In the genomic region with DNA sequence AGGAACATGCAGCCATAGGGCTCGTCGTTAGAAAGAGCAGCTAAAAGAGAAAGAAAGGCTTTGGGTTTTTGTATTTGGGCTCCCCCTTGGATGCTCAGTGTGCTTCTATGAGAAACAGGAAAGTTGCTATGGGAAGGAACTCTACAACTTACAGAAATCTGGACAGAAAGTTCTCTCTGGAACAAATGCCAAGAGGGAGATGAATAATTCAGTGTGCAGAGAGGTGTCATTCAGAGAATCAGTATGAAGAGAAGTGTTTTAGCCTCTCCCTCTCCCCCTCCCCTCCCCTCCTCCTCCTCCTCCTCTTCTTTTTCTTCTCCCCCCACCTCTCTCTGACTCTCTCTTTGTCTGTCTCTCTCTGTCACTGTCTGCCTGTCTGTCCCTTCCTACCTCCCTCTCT, we compare ENCODE assay signal across 19 mouse cellular contexts.
A peak's percentile ranks its signal among the peaks of the same experiment; 100 is the strongest.
DNase-seq lines count a peak whose midpoint lies in the region; ATAC-seq and TF ChIP-seq lines count a peak whose summit lies in the region.
"Had no signal": no experiment of that assay in that cellular context is flagged by ENCODE, and none has a peak within 500 bp of the region (broad histone marks: within the 10 kb centered on the region; RNA-seq: fewer than 3 reads in every experiment).

No protein-coding gene starts in this region.

- H3K4me2 ChIP-seq in hindbrain, embryonic 13.5 days: no peak overlapping the region
- H3K4me2 ChIP-seq in hindbrain, embryonic 14.5 days (replicated peaks): no peak overlapping the region
- H3K4me2 ChIP-seq in liver, postnatal 0 days (ENCODE audit: low read depth, low read length): 0 out of 2 replicates have a peak overlapping the region, but pooled peaks have one; percentile 18
- no peak overlapping the region for H3K4me2 ChIP-seq in liver, embryonic 11.5 days
- no peak overlapping the region for H3K4me2 ChIP-seq in forebrain, embryonic 16.5 days (ENCODE audit: low read length)
- H3K4me2 ChIP-seq: embryonic facial prominence, embryonic 12.5 days; intestine, embryonic 15.5 days had no signal

- no peaks in the 10 kb centered on the region for H3K27me3 ChIP-seq in hindbrain, embryonic 13.5 days
- no peaks in the 10 kb centered on the region for H3K27me3 ChIP-seq in hindbrain, embryonic 14.5 days (ENCODE audit: control insufficient read depth, insufficient read depth, low read length)
- H3K27me3 ChIP-seq in liver, postnatal 0 days (ENCODE audit: insufficient read depth, low read length): no peaks in the 10 kb centered on the region
- H3K27me3 ChIP-seq in liver, embryonic 11.5 days (replicated peaks; ENCODE audit: control insufficient read depth, insufficient read depth, low read length): no peaks in the 10 kb centered on the region
- no peaks in the 10 kb centered on the region for H3K27me3 ChIP-seq in forebrain, embryonic 16.5 days (replicated peaks; ENCODE audit: control insufficient read depth, insufficient read depth, low read length)
- H3K27me3 ChIP-seq: embryonic facial prominence, embryonic 12.5 days; intestine, embryonic 15.5 days had no signal

- TF ChIP-seq CTCF in liver, postnatal 0 days (IDR thresholded peaks at IDR 0.05; ENCODE audit: low read depth): no peak

- no peak overlapping the region for H3K4me3 ChIP-seq in hindbrain, embryonic 13.5 days
- H3K4me3 ChIP-seq in hindbrain, embryonic 14.5 days (replicated peaks; ENCODE audit: low read length): no peak overlapping the region
- H3K4me3 ChIP-seq in liver, postnatal 0 days (ENCODE audit: low read depth, low read length): no peak overlapping the region
- no peak overlapping the region for H3K4me3 ChIP-seq in liver, embryonic 11.5 days (ENCODE audit: low read depth, low read length)
- H3K4me3 ChIP-seq in forebrain, embryonic 16.5 days (replicated peaks; ENCODE audit: low read length): no peak overlapping the region
- H3K4me3 ChIP-seq: embryonic facial prominence, embryonic 12.5 days; intestine, embryonic 15.5 days; megakaryocyte, embryonic 14.5 days had no signal

- H3K4me1 ChIP-seq in hindbrain, embryonic 13.5 days (replicated peaks): peaks cover 57% of the 10 kb centered on the region
- H3K4me1 ChIP-seq in hindbrain, embryonic 14.5 days (replicated peaks; ENCODE audit: control insufficient read depth, insufficient read depth, low read length): peaks cover 7% of the 10 kb centered on the region; the same call in 1 of the 2 replicates
- peaks cover 18% of the 10 kb centered on the region for H3K4me1 ChIP-seq in liver, postnatal 0 days (ENCODE audit: insufficient read depth)
- H3K4me1 ChIP-seq in liver, embryonic 11.5 days (replicated peaks; ENCODE audit: control insufficient read depth, insufficient read depth, low read length): no peaks in the 10 kb centered on the region; the same call in 1 of the 2 replicates
- peaks cover 50% of the 10 kb centered on the region for H3K4me1 ChIP-seq in forebrain, embryonic 16.5 days (replicated peaks; ENCODE audit: control insufficient read depth, insufficient read depth, low read length)
- H3K4me1 ChIP-seq: megakaryocyte, embryonic 14.5 days had no signal

- no peak for DNase-seq in hindbrain, embryonic 14.5 days (ENCODE audit: low spot score)
- no peak for DNase-seq in liver, postnatal 0 days
- DNase-seq in liver, embryonic 11.5 days (ENCODE audit: low spot score): no peak
- peak; percentile 71 for DNase-seq in brain, adult 2 months (ENCODE audit: low read depth, low spot score)
- no peak for DNase-seq in MN1 (ENCODE audit: low spot score)
- DNase-seq: B cell, adult 2 months; cerebellum, adult 11-12 months; cerebellum, postnatal 36 days; gastrocnemius, postnatal 10 days; heart, postnatal 14 days; left cerebral cortex, postnatal 4 days; right cerebral cortex, postnatal 14 days; thymus, postnatal 36 days had no signal

- no peak for ATAC-seq in hindbrain, embryonic 13.5 days (ENCODE audit: low FRiP score)
- ATAC-seq in hindbrain, embryonic 14.5 days (ENCODE audit: low FRiP score): no peak; the same call in 1 of the 2 replicates
- ATAC-seq in liver, postnatal 0 days: no peak
- no peak for ATAC-seq in liver, embryonic 11.5 days (replicated peaks; ENCODE audit: low FRiP score)
- ATAC-seq in forebrain, embryonic 16.5 days: peak; percentile 54
- ATAC-seq: intestine, embryonic 15.5 days had no signal

- H3K9ac ChIP-seq in hindbrain, embryonic 13.5 days: no peak overlapping the region
- H3K9ac ChIP-seq in hindbrain, embryonic 14.5 days: no peak overlapping the region
- no peak overlapping the region for H3K9ac ChIP-seq in liver, postnatal 0 days (replicated peaks)
- H3K9ac ChIP-seq in liver, embryonic 11.5 days (ENCODE audit: low read depth, low read length): no peak overlapping the region
- H3K9ac ChIP-seq in forebrain, embryonic 16.5 days (replicated peaks; ENCODE audit: low read depth, low read length): no peak overlapping the region
- H3K9ac ChIP-seq: embryonic facial prominence, embryonic 12.5 days; intestine, embryonic 15.5 days; liver, embryonic 14.5 days had no signal

- H3K27ac ChIP-seq in hindbrain, embryonic 13.5 days: peak overlapping the region; percentile 71
- no peak overlapping the region for H3K27ac ChIP-seq in hindbrain, embryonic 14.5 days
- peak overlapping the region; percentile 74; the same call in 1 of the 2 replicates for H3K27ac ChIP-seq in liver, postnatal 0 days (ENCODE audit: low read depth)
- no peak overlapping the region for H3K27ac ChIP-seq in liver, embryonic 11.5 days (ENCODE audit: low read depth, low read length)
- H3K27ac ChIP-seq in forebrain, embryonic 16.5 days (ENCODE audit: low read length): peak overlapping the region; percentile 43
- H3K27ac ChIP-seq: embryonic facial prominence, embryonic 12.5 days; intestine, embryonic 15.5 days; liver, embryonic 14.5 days had no signal

- TF ChIP-seq EP300 in liver, postnatal 0 days (IDR thresholded peaks at IDR 0.05; ENCODE audit: low read depth): no peak

- H3K36me3 ChIP-seq in hindbrain, embryonic 13.5 days: no peaks in the 10 kb centered on the region
- no peaks in the 10 kb centered on the region for H3K36me3 ChIP-seq in hindbrain, embryonic 14.5 days (replicated peaks; ENCODE audit: control insufficient read depth, insufficient read depth)
- H3K36me3 ChIP-seq in liver, postnatal 0 days (replicated peaks; ENCODE audit: insufficient read depth, low read length): no peaks in the 10 kb centered on the region
- no peaks in the 10 kb centered on the region for H3K36me3 ChIP-seq in liver, embryonic 11.5 days (ENCODE audit: control insufficient read depth, insufficient read depth, low read length)
- H3K36me3 ChIP-seq in forebrain, embryonic 16.5 days (ENCODE audit: control insufficient read depth, insufficient read depth): no peaks in the 10 kb centered on the region
- H3K36me3 ChIP-seq: embryonic facial prominence, embryonic 12.5 days; intestine, embryonic 15.5 days had no signal

- H3K9me3 ChIP-seq in hindbrain, embryonic 13.5 days: no peaks in the 10 kb centered on the region
- no peaks in the 10 kb centered on the region for H3K9me3 ChIP-seq in hindbrain, embryonic 14.5 days (ENCODE audit: control insufficient read depth, low read length)
- H3K9me3 ChIP-seq in liver, postnatal 0 days (ENCODE audit: low read length): no peaks in the 10 kb centered on the region
- H3K9me3 ChIP-seq in liver, embryonic 11.5 days (ENCODE audit: control insufficient read depth, low read length): no peaks in the 10 kb centered on the region
- no peaks in the 10 kb centered on the region for H3K9me3 ChIP-seq in forebrain, embryonic 16.5 days (ENCODE audit: control insufficient read depth, low read length)
- H3K9me3 ChIP-seq: embryonic facial prominence, embryonic 12.5 days; intestine, embryonic 15.5 days; megakaryocyte, embryonic 14.5 days had no signal

- WGBS in hindbrain, embryonic 13.5 days: 59% methylated on average over 2 of the region's 2 CpGs
- 64% methylated on average over 2 of the region's 2 CpGs for WGBS in hindbrain, embryonic 14.5 days
- WGBS in liver, postnatal 0 days (ENCODE audit: insufficient replicate concordance): 34% methylated on average over 2 of the region's 2 CpGs
- 38% methylated on average over 2 of the region's 2 CpGs for WGBS in liver, embryonic 11.5 days
- 17% methylated on average over 2 of the region's 2 CpGs for WGBS in forebrain, embryonic 16.5 days

Comparison
In these comparisons a context has a peak if more than half of its experiments do, and no peak if none do; other contexts are left out.
1. H3K27ac ChIP-seq: peak in hindbrain, embryonic 13.5 days (single experiment), liver, postnatal 0 days (single experiment) and forebrain, embryonic 16.5 days (single experiment); none in hindbrain, embryonic 14.5 days (single experiment) and liver, embryonic 11.5 days (single experiment).